Mouse (Mus musculus): ENCODE data around the gene Spata5.

The Spata5 gene

GRCm38 (mm10) chr3:37419458-37419991 is at the start of gene Spata5:
Gene Spata5 (plus strand): TSS chr3:37419896.
- DNase-seq (ENCODE audit: low spot score), result peak; percentile 95

DNA sequence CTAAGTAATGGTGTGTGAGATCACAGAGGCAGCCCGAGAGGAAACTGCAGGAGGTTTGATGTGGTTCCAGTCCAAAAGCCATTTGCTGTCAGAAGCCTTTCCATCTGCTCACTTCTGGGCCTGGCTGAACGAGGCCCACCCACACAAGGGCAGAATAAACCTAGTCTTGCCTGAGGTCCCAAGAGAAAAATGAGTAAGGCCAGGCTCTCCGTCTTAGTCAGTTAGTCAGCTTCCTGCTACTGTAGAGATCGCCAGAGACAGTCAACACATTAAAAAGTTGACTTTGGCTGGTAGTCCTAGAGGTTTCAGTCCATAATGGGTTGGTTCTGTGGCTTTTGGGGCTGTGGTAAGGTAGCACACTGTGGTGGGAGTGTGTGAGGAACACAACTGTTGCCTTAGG is 49.3 kb upstream of the Spata5 start:
- DNase-seq (ENCODE audit: low spot score), result no peak

GRCm38 (mm10) chr3:37373712-37374111 is 46.0 kb upstream of the Spata5 start:
- DNase-seq (ENCODE audit: low spot score), result no peak

DNA sequence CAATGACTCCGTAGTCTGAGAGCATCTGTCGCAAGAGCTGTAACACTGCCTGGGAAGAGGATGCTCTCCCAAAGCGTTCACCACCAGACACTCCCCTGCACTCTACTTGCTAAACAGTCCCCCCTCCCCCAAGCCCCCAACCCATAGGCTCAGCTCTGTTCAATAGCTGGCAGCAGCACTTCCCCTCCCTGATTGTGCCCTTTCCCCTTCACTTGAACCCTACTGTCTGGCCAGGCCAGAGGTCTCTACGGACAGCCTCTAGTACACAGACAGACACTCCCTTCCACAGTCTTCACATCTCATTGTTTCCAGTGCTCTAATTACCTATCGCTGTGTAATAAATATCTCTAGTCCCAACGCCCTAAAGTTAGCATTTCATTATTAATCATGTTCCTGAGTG is 41.8 kb upstream of the Spata5 start:
- DNase-seq (ENCODE audit: low spot score), result no peak

DNA sequence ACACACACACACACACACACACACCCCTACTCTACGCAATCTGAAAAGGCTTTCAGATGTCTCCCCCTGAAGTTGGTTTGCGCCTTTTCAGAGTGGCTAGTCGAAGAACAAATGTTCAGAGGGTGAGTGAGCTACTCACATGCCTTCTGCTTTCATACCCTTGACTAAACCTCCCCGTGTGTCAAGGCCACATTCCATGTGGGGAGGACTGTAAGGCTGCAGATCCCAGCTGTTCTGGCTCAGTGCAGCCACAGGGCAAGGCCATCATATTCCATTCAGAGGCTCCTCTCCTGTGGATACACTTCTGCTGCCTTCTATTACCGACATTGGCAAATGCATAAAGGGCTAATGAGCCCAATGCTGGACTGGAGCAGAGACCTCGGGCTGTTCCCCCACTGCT is 41.3 kb upstream of the Spata5 start:
- no peak for DNase-seq (ENCODE audit: low spot score)

GRCm38 (mm10) chr3:37379201-37379600 is 40.5 kb upstream of the Spata5 start:
- no peak for DNase-seq (ENCODE audit: low spot score)

DNA sequence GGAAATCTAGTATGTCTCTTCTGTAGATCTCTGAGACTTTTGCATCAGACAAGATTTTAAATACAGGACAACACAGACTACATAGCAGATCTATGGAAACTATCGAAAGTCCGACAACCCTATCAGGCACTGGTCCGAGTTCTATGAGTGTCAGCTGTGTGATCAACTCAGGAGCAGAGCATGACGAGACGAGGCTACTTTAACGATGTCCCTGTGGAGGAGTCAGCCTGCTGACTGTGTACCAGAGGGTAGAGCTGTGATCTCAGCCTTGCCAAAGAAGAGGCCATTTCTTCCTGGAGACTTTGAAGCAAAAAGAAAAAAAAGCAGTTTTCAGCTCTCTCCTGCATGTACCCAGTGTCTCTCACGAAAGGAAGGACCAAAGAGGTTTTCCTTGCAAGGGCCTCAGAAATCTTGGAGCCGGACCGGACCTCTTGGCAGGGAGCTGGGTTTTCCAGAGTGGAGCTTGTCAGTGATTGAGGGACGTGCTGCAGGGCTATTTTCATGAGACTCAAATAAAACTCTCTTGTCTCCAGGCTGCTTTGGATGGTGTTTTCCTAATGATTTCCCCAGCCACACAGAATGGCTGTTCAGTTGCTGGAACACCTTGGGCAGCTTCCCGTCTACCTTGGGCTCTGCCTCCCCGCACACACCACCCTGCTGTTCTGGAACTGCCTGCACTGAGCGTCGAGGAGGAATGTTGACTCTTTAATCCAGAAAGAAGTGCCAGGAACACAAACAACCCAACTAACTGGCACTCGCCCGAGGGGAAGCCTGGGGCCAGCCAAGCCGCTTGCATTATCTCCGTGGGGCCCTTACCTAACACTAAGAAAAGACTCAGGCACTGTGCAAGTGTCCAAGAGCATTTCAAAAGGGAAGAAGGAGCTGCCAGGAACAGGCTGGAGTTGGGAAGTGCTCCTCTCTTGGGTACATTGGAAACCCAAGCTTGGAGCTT is 39.5 kb upstream of the Spata5 start:
- DNase-seq (ENCODE audit: low spot score), result no peak

- DNase-seq (ENCODE audit: low spot score), result no peak
Observed at GRCm38 (mm10) chr3:37381457-37381856, 38.2 kb upstream of the Spata5 start.

DNA sequence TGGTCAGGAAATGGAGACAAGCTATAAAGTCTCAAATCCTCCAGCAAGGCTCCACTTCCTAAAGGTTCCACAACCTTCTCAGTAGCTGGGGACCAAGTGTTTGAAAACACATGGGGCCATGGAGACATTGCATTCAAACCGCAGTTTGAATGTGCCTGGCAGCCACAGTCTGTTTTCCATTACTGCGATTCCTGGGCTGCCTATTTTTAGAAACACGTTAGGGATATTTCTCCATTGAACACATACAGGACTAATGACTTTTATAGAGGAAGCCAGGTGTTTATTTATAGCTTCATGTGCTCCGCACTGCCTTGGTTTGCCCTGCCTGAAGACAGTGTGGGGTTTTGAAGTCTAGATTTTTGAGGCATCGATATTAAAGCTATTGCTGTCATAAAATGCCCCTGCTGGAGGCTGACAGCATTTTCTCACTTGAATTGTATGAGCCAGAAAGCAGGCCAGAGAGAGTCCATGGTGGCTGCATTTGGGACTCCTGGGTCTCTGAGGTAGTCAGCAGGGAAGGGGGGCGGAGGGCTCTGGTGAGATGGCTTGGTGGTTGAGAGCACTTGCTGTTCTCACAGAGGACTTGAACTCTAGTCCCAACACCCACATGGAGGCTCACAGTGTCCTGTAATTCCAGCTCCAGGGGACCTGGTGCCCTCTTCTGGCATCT is 36.5 kb upstream of the Spata5 start:
- DNase-seq (ENCODE audit: low spot score), result no peak

- DNase-seq (ENCODE audit: low spot score), result no peak
Observed at GRCm38 (mm10) chr3:37387310-37387709, 32.4 kb upstream of the Spata5 start.

GRCm38 (mm10) chr3:37396930-37397608 is 22.6 kb upstream of the Spata5 start:
- no peak for DNase-seq (ENCODE audit: low spot score)

- DNase-seq (ENCODE audit: low spot score), result no peak
Observed at GRCm38 (mm10) chr3:37397646-37398045, 22.1 kb upstream of the Spata5 start.

DNA sequence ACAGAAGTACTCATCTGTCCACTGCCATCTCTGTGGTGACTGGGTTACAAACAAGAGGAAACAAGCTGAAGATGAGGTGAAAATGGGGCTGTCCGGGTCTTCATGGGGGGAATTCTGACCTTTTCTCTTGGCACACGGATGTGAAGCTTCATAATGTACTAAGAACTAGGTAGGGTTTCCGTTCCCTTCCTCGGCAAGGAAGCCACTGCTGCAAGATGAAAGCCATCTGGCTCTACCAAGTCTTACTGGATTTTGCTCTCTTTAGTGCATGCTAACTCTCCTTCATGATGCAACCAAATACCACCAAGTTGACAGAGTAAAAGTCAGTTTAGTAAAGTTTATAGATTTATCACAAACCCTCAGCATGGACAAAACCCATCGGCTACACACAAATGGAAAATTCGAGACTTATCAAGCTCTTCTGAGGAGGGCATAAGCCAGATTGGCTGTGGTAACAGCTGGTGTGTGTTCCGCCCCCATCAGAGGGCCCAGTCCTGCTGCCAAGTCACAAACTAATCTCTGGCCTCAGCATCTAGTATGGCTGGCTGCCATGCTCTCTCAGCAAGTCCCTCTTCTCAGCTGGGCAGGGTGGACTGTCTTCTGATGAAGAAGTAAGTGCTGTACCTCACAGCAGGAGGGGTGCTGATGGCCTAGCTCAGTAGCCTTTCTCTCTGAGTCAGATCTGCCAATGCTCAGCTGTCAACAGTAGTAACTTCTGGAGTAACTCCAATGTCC is 20.9 kb upstream of the Spata5 start:
- DNase-seq (ENCODE audit: low spot score), result no peak

DNA sequence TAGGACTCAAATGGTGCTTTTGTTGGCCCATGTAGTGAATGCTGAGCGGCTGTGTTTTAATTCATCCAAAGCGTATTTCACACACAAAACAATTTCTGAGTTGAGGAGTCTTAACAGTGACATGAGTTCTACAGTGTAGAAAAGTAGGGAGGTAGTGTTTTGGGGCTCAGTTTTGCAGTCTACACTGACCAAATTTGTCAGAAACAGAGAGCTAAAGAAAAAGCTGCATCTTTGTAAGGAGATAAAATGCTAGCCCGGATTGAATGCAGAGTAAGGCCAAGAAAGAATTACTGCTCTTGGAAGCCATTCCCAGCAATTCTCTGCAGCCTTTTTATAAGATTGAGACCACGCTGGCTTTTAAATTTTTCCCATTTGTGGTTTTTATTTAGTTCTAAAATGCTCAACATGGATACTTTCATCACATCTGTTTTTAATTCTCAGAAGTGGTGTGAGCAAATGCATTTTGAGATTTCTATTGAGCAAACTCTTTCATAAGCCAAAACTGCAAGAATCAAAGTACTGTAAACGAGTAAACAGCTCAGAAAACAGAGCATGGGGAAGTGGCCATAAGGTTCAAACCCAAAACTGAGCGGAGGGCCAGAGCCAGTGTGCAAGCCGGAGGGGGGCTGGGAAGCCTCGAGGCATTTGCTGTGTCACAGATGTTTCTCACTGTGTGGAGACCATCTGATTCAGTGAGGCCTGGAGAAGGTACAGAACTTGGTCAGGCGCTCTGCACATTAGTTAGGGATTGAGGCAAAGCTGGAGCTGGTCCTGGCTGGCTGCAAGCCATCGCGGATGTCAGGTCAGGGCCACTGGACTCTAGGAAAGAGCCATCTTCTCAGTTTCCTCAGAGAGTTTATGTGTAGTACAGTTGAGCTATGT is 17.7 kb upstream of the Spata5 start:
- no peak for DNase-seq (ENCODE audit: low spot score)

- no peak for DNase-seq (ENCODE audit: low spot score)
Observed at GRCm38 (mm10) chr3:37407598-37407997, 12.1 kb upstream of the Spata5 start.

GRCm38 (mm10) chr3:37413446-37413845 is 6.2 kb upstream of the Spata5 start:
- no peak for DNase-seq (ENCODE audit: low spot score)

DNA sequence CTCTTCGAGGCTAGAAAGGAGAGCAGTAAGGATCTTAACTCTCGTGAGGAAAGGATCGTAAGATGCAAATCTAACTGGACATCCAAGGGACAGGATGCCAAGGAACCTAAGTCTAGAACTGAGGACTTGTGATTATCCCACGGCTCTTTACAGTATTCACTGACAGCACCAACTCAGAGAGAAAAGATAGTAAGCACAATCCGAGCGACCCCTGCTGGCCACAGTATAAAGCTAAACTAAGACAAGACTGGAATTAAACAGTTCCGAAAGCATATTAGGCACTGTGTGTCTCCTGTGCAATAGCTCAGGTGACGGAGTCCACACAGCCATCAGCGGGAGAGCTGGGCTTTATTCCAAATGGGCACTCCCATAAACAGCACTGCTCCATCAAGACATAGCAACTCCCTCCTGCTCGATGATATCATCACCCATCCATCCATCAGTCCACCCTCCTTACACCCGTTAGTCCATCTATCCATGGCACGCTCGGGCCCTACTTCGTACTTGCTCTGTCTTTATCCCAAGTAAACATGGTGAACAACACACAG is 5.2 kb upstream of the Spata5 start:
- DNase-seq (ENCODE audit: low spot score), result peak; percentile 51

DNA sequence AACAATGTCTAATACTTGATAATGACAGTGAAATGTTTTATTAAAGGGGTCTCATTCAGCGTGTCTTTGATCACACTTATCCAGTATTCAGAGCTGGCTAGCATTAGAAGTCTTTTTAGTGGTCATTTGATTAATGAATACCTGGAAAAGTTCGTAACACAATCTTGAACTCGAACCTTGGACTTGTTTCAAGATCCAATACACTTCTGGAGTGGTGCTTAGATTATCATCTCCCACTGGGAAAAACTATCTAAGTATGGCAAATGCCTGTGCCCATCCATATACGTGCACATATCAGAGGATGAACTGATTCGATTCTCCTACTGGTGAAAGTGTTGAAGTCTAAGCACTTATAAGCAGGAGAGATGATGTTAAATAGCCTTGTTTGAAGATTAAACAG is 1.4 kb upstream of the Spata5 start:
- no peak for DNase-seq (ENCODE audit: low spot score)

DNA sequence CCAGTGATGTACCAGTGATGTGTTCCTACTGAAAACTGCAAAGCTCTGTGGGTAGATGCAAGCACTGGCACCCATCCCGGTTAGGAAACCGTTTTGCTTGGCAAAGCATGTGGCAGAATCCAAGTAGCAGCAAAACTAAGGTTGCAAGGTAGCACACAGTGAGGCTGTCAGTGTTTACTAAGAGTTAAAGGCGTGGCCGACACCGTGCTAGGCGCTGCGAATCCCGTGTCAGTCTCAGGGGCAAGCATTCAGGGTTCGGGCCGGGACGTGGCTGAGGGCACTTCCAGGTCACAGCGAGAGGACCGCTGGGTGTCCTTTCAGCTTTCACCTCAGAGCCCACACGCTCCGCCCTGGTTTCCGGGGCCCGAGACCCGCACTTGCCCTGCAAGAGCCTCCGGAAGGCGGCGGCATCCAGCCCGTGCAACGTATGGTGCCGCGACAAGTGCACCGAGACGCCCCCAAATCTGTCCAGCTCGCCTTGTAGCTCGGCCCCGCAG is 687 bp upstream of the Spata5 start:
- DNase-seq (ENCODE audit: low spot score), result no peak

DNA sequence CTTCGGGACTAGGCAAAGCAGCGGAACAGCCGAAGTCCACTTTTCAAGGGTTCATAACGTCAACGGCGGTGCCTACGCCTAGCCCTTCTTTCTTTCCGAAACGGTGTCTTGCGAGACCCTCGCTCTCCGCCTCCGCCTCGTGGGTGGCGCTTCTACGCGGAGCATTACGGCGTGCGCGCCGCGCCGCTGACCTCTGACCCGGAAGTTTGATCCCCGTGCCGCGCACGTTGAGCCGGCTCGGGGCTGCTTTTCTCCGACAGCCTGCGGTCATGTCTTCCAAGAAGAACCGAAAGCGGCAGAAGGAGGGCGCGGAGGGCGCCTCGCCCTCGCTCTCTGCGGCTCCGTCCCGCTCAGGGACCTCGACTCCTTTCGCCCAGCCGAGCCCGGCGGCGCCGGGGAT is 376 bp downstream of the Spata5 start, which contains the start of gene Nudt6:
Gene Nudt6 (minus strand): TSS at position 140 of the 400 bp plus-strand sequence.
- peak; percentile 76 for DNase-seq (ENCODE audit: low spot score)

All from left cerebral cortex, adult 11 months (tissue).